Mouse (Mus musculus) thymus, postnatal 0 days (tissue): ENCODE measurements around the gene Icam5. TPM values are rescaled to one million over a fixed set of nuclear protein-coding genes. Genes with fewer than 3 reads are reported as not detected.
A peak's percentile ranks its signal among the peaks of the same experiment; 100 is the strongest.
"Not testable (repeated sequence)": the region's sequence is repeated elsewhere in the genome, so short reads cannot be mapped to it uniquely, and the experiment has no call there.

Source experiments
- DNase-seq: peaks from one replicate; pipeline ENCODE4 v3.0.0-alpha.2; 2015; ENCODE audit warnings: low spot score
- polyA plus RNA-seq: library from polyadenylated mRNA; unstranded; fragments of >200 nt; fragmentation: Nextera tagmentation; extraction: Ambion mirVana; gene quantifications from 2 replicates; pipeline ENCODE4 v1.2.1, GENCODE M21; 2015

The Icam5 gene
- polyA plus RNA-seq, 1 experiment from 2014 or later, result 0.33 TPM

DNA sequence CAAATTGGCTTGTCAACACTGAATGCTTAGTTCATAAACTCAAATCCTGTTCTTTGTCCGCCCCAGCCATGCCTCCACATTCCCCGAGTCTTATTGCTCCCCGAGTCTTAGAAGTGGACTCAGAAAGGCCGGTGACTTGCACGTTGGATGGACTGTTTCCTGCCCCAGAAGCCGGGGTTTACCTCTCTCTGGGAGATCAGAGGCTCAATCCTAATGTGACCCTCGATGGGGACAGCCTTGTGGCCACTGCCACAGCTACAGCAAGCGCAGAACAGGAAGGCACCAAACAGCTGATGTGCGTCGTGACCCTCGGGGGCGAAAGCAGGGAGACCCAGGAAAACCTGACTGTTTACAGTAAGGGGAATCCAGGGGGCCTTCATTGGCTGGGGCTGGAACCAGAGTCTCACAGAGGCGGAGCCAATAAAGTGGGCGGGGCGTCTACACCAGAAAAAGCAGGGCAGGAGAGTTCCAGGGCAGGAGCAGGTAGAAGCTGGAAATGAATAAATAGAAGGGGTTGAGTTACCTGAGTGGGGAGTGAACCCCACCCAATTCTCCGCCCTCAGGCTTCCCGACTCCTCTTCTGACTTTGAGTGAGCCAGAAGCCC, 2.7 kb downstream of the Icam5 start:
- peak; percentile 9 for DNase-seq

DNA sequence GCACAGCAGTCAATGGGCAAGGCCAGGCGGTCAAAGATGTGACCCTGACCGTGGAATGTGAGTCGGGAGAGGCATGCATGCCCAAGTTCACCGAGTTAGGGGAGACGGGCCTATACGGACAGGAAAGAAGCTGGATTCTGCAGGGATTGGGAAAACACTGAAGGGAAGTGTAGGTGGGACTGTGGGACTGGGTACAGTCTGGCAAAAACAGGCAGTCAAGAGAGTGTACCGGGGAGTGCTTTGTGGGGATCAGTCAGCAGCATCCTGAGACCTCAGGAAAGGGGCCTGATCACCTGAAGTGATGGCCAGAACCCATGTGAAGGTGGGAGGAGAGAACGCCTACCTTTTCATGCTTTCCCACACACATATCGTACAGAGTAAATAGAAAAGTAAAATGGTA, 3.7 kb downstream of the Icam5 start:
- no peak for DNase-seq

DNA sequence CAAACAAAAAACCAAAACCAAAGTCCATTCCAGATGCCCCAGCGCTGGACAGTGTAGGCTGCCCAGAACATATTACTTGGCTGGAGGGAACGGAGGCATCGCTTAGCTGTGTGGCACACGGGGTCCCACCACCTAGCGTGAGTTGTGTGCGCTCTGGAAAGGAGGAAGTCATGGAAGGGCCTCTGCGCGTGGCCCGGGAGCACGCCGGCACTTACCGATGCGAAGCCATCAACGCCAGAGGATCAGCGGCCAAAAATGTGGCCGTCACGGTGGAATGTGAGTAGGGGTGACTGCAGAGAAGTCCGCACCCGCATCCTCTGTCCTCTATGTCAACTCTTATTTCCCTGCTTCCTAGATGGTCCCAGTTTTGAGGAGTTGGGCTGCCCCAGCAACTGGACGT, 4.3 kb downstream of the Icam5 start:
- no peak for DNase-seq

DNA sequence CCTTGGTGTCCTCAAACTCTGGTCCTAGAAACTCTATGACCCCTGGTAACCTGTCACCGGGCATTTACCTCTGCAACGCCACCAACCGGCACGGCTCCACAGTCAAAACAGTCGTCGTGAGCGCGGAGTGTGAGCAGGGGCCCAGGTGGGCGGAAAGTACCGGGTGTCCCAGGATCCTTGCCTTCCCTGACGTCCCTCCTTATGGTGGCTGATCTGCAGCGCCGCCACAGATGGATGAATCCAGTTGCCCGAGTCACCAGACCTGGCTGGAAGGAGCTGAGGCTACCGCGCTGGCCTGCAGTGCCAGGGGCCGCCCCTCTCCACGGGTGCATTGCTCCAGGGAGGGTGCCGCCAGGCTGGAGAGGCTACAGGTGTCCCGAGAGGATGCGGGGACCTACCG, 4.8 kb downstream of the Icam5 start:
- DNase-seq, result no peak

DNA sequence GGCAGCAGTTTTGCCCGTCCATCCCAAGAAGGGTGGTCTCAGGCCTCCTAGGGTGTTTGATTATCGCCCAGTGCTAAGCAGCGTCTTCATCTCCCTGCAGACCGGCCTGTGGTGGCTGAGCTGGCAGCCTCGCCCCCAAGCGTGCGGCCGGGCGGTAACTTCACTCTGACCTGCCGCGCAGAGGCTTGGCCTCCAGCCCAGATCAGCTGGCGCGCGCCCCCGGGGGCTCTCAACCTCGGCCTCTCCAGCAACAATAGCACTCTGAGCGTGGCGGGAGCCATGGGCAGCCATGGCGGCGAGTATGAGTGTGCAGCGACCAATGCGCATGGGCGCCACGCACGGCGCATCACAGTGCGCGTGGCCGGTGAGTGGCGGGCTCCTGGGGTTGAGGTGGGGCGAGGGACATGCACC, 5.6 kb downstream of the Icam5 start:
- no peak for DNase-seq

DNA sequence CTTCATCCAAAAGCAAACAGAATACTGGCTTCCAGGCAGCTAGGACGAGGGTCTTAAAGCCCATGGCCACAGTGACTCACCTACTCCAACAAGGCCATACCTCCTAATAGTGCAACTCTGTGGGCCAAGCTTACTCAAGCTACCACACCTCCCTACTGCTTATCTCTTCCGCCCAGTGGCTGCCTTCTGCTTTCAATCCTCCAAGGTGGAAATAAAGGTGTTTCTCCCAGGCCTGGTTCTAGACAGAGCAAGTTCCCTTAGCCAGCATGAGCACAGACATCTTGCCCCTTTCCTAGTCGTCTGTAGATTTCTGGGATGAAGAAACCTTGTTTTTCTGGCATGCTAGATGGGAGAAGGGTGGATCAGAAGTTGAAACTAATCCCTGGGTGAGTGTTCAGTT, 7.9 kb downstream of the Icam5 start:
- DNase-seq, result no peak

DNA sequence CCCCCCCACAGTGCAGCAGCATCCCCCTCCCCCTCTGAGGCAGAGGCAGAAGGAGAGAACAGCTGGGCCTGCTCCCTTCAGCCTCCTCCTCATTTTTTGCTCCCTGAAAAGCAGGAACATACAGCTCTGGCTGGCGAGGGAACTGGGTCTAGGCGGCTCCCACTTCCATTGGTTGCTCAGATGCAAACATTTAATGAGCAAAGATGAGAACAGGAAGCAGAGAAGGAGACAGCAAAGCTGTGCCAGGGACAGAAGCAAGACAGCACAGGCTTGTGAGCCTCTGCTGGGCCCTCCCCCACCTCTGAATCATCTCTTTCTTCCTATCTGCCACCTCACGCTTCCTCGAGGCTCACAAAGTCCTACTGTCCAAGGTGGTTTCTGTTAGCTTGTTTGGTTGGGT, 9.4 kb downstream of the Icam5 start:
- no peak for DNase-seq

DNA sequence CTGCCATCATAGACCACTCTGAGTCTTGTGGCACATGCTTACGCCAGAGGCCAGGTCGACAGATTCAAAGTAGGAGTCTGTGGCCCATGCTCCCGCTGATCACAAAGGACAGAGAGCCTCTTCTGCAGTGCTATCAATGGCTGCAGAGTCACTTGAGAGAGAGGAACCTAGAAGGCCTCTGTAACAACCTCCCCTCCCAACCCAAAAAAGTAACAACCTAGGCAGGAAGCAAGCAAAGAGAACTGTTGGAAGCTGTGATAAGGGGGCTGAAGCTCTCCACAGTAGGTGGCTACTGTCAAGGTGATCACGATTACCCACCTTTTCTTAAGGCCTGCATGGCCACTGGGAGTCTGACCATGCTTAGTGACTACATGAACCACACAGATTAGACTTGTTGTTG, 11.7 kb downstream of the Icam5 start:
- no peak for DNase-seq

DNA sequence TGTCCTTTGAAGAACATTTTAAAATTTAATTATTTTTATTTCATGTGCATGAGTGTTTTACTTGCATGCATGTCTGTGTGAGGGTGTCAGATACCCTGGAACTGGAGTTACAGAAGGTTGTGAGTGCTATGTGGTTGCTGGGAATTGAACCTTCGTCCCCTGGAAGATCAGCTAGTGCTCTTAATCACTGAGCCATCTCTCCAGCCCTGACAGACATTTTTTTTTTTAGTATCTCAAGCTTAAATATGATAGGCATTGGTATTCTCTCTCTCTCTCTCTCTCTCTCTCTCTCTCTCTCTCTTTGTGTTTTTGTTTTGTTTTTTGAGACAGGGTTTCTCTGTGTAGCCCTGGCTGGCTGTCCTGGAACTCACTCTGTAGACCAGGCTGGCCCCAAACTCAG, 12.9 kb downstream of the Icam5 start:
- not testable (repeated sequence) for DNase-seq

DNA sequence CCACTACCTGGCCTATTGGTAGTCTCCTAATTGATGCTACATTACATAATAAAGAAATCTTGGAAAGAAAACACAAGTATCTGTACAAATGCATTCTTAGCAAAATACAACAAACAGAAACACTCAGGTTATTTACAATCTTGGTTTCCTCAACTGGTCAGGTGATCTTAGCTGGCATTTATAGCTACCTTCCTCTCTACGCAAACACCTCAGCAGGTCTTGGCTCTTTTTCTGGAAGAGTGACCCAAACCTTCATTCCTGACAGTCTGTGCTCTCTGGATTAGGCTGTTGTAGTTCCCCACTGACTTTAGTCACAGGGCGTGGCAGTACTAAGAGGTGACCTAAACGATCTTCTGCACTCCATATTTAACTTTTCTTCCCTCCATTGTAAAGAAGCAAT, 13.4 kb downstream of the Icam5 start:
- DNase-seq, result no peak

DNA sequence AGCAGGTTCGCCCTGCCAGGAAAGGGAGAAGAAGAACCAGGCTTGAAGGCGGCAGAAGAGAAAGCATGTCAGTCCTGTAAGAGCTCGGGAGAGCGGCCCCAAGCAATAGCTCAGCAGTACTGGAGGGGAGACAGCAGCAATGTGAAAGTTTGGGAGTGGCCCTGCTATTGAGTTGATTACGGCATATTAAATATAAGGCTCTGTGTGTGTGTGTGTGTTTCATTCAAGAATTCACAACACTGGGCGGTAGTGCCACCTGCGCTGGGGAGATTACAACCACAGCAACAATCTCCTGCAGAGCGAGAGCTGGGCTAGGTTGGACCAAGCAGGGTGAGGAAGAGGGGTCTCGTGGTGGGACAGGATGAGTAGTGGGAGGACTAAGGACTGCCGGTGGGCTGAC, 19.7 kb downstream of the Icam5 start:
- DNase-seq, result no peak

DNA sequence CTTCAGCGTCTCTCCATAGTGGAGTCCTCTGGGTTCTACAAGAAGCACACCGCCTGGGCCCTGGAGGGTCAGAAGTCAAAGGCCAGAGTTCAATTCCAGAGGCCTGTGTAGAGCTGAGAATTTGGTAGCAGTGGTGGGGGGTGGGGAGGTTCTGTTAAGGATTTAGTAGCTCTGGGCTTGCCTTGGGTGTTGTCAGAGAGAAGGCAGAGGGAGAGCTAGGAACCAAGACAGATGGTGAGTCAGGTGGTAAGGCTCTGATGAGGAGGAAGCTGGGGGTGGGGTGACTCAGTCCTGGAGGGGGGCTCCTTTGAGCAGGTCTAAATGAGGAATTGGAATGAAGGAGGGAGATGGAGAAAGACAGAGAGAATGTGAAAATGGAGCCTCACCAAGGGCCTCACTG, 31.1 kb downstream of the Icam5 start:
- DNase-seq, result no peak

DNA sequence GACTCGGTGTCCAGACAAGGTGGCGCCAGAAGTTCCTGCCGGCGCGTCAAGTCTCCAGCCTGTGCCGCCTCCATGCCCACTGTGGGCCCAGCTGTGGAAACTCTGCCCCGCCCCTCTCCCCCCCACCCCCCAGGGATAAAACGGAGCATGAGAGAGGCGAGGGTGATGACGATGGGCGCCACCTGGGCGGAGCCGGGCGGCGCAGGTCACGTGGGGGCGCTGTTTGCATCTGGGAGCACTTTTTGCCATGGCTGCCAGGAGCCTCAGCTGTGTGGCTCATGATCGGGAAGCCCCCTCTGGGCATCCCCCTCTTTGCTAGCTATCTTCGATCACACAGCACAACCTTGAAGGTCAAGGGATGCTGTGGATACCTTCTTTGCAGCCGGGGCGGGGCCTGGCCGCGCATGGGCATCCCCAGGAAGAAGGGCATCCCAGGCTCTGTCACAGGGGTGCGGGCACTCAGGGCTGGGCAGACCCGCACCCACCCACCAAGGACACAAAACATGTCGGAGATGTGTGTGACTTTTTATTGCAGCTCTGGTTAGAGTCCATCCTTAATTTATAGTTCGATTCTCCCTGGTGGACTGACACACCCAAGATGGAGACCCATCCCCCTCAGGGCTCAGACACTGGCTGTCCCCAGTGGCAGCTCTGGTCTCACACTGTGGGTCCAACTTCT, 35.3 kb downstream of the Icam5 start, which contains the start of gene Zglp1:
Gene Zglp1, minus strand, starts transcription at position 88 of the 679 bp plus-strand sequence.
- DNase-seq, result no peak

DNA sequence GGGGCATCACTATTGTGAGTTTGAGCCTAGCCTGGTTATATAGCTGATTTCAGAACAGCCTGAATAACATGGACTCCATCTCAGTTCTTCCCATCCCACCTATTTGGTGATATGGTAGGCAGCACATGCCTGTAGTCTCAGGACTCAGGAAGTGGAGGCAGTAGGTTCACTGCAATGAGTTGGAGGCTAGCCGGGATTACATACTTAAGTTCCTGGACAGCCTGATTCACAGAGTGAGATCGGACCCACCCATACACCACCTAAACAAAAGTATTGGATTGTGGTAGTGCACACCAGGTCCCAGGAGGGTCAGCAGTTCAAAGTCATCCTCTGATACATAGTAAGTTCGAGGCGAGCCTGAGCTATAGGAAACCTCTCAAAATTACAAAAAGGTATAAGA, 40.8 kb downstream of the Icam5 start:
- DNase-seq, result no peak

DNA sequence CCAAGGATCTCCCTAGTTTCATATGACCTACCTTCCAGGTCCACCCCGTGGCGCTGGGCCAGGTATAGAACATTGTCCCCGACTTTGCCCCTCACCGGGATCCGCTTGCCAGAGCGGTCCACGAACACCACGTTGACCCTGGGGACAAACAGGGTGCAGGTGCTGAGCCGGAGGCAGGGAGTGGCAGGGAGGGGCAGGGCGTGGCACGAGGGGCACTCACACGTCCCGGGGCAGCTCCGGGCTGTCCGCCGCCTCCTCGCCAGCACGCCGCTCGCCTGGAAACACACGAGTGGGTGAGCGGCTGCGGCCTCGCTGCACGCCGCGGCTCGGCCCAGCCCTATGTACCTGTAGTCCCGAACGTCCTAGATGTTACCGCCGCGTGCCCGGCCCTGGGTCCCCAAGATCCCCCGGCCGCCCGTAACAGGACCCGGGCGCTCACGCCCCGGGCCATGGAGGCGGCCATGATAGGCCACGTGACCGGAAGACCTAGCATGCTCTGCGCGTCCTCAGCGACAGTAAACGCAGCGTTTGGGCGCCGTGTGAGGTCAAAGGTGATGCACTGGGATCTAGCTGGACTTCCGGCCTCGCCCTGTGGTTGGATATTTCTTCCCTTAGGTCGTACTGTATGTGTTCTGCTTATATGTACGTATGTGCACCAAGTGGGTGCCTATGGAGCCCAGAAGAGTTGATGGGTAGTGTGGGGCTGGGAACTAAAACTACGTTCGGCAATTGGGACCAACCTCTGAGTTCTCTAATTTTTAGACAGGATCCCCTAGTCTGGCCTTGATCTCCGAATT, 41.4 kb downstream of the Icam5 start, which contains the start of the genes Gm49373 and Fdx1l:
Gene Gm49373, minus strand, starts transcription at position 53 of the 797 bp plus-strand sequence.
Gene Fdx1l, minus strand, starts transcription at position 571 of the 797 bp plus-strand sequence.
- peak; percentile 82 for DNase-seq

DNA sequence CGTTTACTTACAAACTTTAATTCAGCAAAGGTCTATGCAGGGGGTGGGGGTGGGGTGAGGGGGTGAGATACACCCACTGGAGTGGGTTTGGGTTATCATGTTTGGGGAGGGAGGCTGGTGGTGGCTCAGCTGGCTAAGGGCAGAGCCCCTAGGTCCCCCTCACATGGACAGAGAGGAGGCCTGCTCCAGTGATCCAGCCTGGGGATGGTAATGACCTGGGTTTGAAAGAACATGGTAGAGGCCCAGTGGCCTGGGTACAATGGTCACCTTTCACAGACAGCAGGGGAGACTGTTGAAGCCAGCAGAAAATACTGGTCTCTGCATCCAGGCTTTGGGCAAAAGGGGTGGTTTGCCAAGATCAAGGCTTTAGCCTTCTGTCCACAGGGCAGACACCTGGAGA, 42.3 kb downstream of the Icam5 start:
- DNase-seq, result no peak

DNA sequence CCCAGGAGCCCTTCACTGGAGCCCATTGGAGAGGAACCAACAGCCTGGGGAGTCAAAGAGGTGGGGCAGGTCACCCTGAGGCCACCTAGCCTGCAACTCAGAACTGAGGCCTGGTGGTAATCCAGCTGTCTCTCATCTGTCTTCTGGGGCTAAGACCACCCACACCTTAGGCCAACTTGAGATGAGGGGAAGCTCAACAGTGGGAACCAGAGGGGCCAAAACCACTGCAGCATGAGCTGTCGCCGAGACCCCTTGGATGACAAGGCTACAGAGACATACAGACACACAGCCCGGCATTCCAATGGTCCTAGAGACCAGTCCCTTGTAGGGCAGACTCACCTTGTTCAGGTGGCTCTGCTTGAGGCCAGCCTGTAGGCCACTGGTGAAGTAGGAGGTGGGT, 43.8 kb downstream of the Icam5 start:
- DNase-seq, result no peak

DNA sequence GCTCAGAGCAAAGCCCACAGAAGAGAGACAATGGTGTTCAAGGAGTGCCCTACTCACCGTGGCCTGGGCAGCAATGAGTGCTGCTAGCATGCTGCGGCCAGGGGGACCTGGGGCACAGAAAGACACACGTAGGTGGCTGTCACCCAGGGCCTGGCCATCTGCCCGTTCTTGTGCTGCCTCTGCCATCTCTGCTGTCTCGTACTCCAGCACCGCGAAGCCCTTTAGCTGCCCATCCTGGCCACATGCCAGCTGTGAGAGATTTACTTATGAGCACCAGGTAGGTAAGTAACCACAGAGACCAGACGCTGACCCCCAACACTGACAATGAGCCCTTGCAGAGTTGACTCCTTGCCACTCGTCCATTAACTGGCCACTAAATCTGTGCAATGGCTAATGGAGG, 49.3 kb downstream of the Icam5 start:
- no peak for DNase-seq

DNA sequence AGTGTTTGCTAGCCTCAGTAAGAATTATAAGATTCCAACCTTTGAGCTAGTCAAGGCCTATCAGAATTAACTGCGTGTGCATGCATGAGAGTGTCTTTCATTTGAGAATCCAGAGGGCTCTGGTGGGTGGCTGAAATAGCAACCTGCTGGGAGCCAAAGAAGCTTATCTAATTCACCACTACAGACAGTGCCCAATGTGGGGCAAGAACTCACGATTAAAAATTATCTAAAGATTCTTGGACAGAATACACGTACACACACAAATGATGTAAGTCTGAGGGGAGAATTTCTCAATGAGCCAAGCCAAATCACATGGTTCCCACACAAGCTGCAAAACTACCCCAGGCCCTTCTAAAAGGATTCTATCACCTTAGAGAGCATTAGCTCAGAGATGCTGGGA, 51.5 kb downstream of the Icam5 start:
- no peak for DNase-seq
